Comparison of ENCODE assay signal across 13 mouse cellular contexts in the genomic region with DNA sequence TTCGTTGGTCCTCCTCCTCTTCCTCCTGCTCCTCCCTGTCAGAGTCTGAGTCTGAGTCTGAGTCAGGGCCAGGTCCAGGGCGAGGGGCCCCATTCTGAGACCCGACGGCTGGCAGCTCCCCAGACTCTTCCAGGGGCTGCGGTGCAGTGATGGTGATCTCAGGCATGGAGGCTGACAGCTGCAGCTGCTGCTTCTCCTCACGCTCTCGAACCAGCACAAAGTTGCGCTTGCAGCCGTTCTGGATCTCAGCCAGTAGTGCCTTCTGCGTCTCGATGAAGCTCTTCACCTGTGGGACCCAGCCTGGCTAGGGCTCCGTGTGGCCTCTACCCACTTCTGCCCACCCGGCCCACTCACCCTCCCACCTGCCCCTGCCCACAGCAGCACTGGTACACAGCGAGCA. TPM values are rescaled to one million over a fixed set of nuclear protein-coding genes. Genes with fewer than 3 reads are reported as not detected.
"Had no signal": no experiment of that assay in that cellular context is flagged by ENCODE, and none has a peak within 500 bp of the region (broad histone marks: within the 10 kb centered on the region; RNA-seq: fewer than 3 reads in every experiment).

No protein-coding gene starts in this region.

- H3K4me1 ChIP-seq: kidney, embryonic 15.5 days; liver, embryonic 12.5 days; midbrain, embryonic 13.5 days; stomach, embryonic 15.5 days had no signal

- H3K4me3 ChIP-seq: kidney, embryonic 15.5 days; limb, embryonic 15.5 days; liver, embryonic 12.5 days; midbrain, embryonic 13.5 days; stomach, embryonic 15.5 days had no signal

- H3K9me3 ChIP-seq: kidney, embryonic 15.5 days; limb, embryonic 15.5 days; liver, embryonic 12.5 days; midbrain, embryonic 13.5 days; stomach, embryonic 15.5 days had no signal

- H3K27me3 ChIP-seq: kidney, embryonic 15.5 days; limb, embryonic 15.5 days; liver, embryonic 12.5 days; midbrain, embryonic 13.5 days; stomach, embryonic 15.5 days had no signal

- H3K27ac ChIP-seq: kidney, embryonic 15.5 days; limb, embryonic 15.5 days; liver, embryonic 12.5 days; midbrain, embryonic 13.5 days; stomach, embryonic 15.5 days had no signal

- H3K9ac ChIP-seq: kidney, embryonic 15.5 days; liver, embryonic 12.5 days; lung, embryonic 14.5 days; midbrain, embryonic 13.5 days; stomach, embryonic 15.5 days had no signal

- ATAC-seq: intestine, embryonic 16.5 days; liver, embryonic 12.5 days had no signal

- DNase-seq: kidney, adult 2 months; kidney, postnatal 14 days; lung, embryonic 14.5 days; right cerebral cortex, postnatal 14 days; thymus, adult 2 months; thymus, postnatal 25 days had no signal

- H3K4me2 ChIP-seq: kidney, embryonic 15.5 days; limb, embryonic 15.5 days; liver, embryonic 12.5 days; lung, embryonic 14.5 days; midbrain, embryonic 13.5 days; stomach, embryonic 15.5 days had no signal

RNA-seq across cellular contexts. Expression of gene Nkpd1, which starts 14.6 kb away (rescaled TPM):
- polyA plus RNA-seq: liver, embryonic 12.5 days; liver, embryonic 16.5 days had no signal
